Comparison of ENCODE assay signal across 17 mouse cellular contexts in the genomic region with DNA sequence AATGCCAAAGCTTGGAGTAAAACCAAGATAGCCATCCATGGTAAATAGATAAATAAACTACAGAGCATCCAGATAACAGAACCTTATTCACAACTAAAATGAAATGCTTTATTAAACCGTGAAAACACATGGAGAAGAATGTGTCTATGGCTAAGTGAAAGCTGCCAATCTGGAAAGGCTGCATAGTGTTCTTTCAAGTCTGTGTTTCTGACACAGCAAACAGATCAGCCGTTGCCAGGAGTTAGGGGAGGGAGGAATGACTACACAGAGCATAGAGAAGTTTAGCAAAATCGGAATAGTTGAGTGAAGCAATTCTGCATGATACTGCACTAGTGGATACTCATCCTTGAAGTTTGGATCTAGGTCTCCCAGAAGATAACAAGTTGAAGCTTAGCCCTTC.
"Had no signal": no experiment of that assay in that cellular context is flagged by ENCODE, and none has a peak within 500 bp of the region (broad histone marks: within the 10 kb centered on the region; RNA-seq: fewer than 3 reads in every experiment).

No protein-coding gene starts in this region.

- H3K4me3 ChIP-seq: kidney, embryonic 15.5 days; limb, embryonic 13.5 days; liver, embryonic 15.5 days; midbrain, embryonic 10.5 days; myocyte; neural tube, embryonic 15.5 days had no signal

- H3K36me3 ChIP-seq: kidney, embryonic 15.5 days; limb, embryonic 13.5 days; liver, embryonic 15.5 days; midbrain, embryonic 10.5 days; neural tube, embryonic 15.5 days had no signal

- H3K9ac ChIP-seq: kidney, embryonic 15.5 days; limb, embryonic 13.5 days; liver, embryonic 15.5 days; neural tube, embryonic 15.5 days had no signal

- H3K4me1 ChIP-seq: kidney, embryonic 15.5 days; limb, embryonic 13.5 days; liver, embryonic 15.5 days; midbrain, embryonic 10.5 days; neural tube, embryonic 15.5 days had no signal

- H3K9me3 ChIP-seq: kidney, embryonic 15.5 days; limb, embryonic 13.5 days; liver, embryonic 15.5 days; midbrain, embryonic 10.5 days; neural tube, embryonic 15.5 days had no signal

- H3K27ac ChIP-seq: kidney, embryonic 15.5 days; limb, embryonic 13.5 days; liver, embryonic 15.5 days; midbrain, embryonic 10.5 days; neural tube, embryonic 15.5 days; stomach, postnatal 0 days had no signal

- H3K27me3 ChIP-seq: kidney, embryonic 15.5 days; limb, embryonic 13.5 days; liver, embryonic 15.5 days; neural tube, embryonic 15.5 days had no signal

- DNase-seq: kidney, adult 2 months; kidney, postnatal 14 days; left cerebral cortex, postnatal 4 days; lung, adult 2 months; lung, postnatal 10 days; lung, postnatal 4 days; midbrain, embryonic 14.5 days; right cerebral cortex, adult 18-20 months; thymus, adult 18-20 months; thymus, postnatal 14 days had no signal

- H3K4me2 ChIP-seq: kidney, embryonic 15.5 days; limb, embryonic 13.5 days; liver, embryonic 15.5 days; neural tube, embryonic 15.5 days had no signal
